Mouse (Mus musculus) central nervous system, embryonic 14 days (tissue): Measurements from ENCODE around the gene Ntm. TPM values are rescaled to one million over a fixed set of nuclear protein-coding genes. Genes with fewer than 3 reads are reported as not detected.

Source experiments
- polyA plus RNA-seq: library from polyadenylated mRNA; depleted of rRNA; stranded (reverse); fragments of >200 nt; gene quantifications from 2 replicates; pipeline ENCODE4 v1.2.3, GENCODE M21; 2012; rRNA removed

Ntm gene
- polyA plus RNA-seq, result 62.5 and 68.0 TPM in 2 replicates

DNA sequence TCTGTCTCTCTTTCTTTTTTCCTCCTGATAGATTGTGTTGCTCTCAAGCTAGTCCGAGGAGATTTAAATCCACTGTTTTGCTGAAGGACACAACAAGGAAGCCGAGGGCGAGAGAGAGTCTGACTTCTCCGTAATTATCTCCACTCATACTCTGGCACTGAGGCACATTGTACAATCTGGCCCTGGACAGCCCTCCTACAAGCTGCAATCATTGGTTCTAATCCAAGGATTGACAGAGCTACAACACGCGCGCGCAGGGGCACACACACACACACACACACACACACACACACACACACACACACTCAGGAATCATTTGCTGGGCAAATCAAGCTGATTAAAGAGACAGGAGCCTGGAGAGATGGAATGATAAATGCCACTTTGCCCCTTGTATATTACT is at the start of gene Ntm:
Gene Ntm (minus strand): TSS at position 164 of the 400 bp plus-strand sequence.

